Mouse (Mus musculus): Measurements from ENCODE around the gene Oxct1.
A peak's percentile ranks its signal among the peaks of the same experiment; 100 is the strongest.

- no peak for TF ChIP-seq CTCF (IDR thresholded peaks at IDR 0.05; ENCODE audit: low read depth, low read length)
- TF ChIP-seq POLR2A (IDR thresholded peaks at IDR 0.05; ENCODE audit: extremely low read depth, insufficient read depth, low read length): peak; percentile 87; the same call in 1 of the 2 replicates
Measured at GRCm38 (mm10) chr15:3995448-3996266, 30.5 kb upstream of the Oxct1 start, which contains the start of gene AW549877.

Data from liver, adult 2 months (tissue).